Mouse (Mus musculus) embryonic facial prominence, embryonic 11.5 days (tissue): ENCODE measurements around the gene Nav1. TPM values are rescaled to one million over a fixed set of nuclear protein-coding genes. Genes with fewer than 3 reads are reported as not detected.
A peak's percentile ranks its signal among the peaks of the same experiment; 100 is the strongest.

Experiments
- ATAC-seq: fragments of 200-750 bp; cut with Nextera tagmentation; replicated peaks from 2 replicates; pipeline ENCODE4 v1.8.0; 2017; ENCODE audit warnings: low read depth; ENCODE audit not compliant: insufficient number of reproducible peaks, low FRiP score, low TSS enrichment
- DNase-seq: peaks from one replicate; pipeline ENCODE4 v3.0.0-alpha.2; 2015; ENCODE audit warnings: low spot score
- H3K27ac ChIP-seq: fragments of 300-500 bp; sonication (generic); replicated peaks from 2 replicates; pipeline ENCODE4 v1.5.1; 2014; ENCODE audit warnings: mild to moderate bottlenecking, low read depth, low read length, control low read depth
- H3K27me3 ChIP-seq: fragments of 300-500 bp; sonication (generic); 2 replicates; pipeline ENCODE4 v1.6.1; 2014; ENCODE audit warnings: mild to moderate bottlenecking, low read length, moderate library complexity, mixed read lengths; ENCODE audit not compliant: control insufficient read depth, insufficient read depth
- H3K36me3 ChIP-seq: fragments of 300-500 bp; sonication (generic); replicated peaks from 2 replicates; pipeline ENCODE4 v1.6.1; 2014; ENCODE audit warnings: low read depth, mild to moderate bottlenecking, low read length, moderate library complexity, mixed read lengths; ENCODE audit not compliant: control insufficient read depth, insufficient read depth
- H3K4me1 ChIP-seq: fragments of 300-500 bp; sonication (generic); 2 replicates; pipeline ENCODE4 v1.6.1; 2014; ENCODE audit warnings: low read length, mixed read lengths; ENCODE audit not compliant: control insufficient read depth, insufficient read depth
- H3K4me2 ChIP-seq: fragments of 300-500 bp; sonication (generic); 2 replicates; pipeline ENCODE4 v1.6.1; 2014; ENCODE audit warnings: low read depth, mild to moderate bottlenecking, control low read depth, low read length, moderate library complexity
- H3K4me3 ChIP-seq: fragments of 300-500 bp; sonication (generic); 2 replicates; pipeline ENCODE4 v1.5.1; 2014; ENCODE audit warnings: low read depth, low read length, control low read depth
- H3K9ac ChIP-seq: fragments of 300-500 bp; sonication (generic); replicated peaks from 2 replicates; pipeline ENCODE4 v1.6.1; 2014; ENCODE audit warnings: mild to moderate bottlenecking, control low read depth, low read length
- H3K9me3 ChIP-seq: fragments of 300-500 bp; sonication (generic); replicated peaks from 2 replicates; pipeline ENCODE4 v1.6.1; 2016; ENCODE audit warnings: mild to moderate bottlenecking, low read length, inconsistent platforms, mixed read lengths; ENCODE audit not compliant: control insufficient read depth
- WGBS: fragments of 180-500 bp; shearing (Covaris S2); extraction: QIAGEN DNeasy Blood & Tissue Kit; methylation state at CpG from one replicate; pipeline ENCODE4 v1.1.7; 2014; 5-methylcytosine and 5-hydroxymethylcytosine counted together
- polyA plus RNA-seq: library from polyadenylated mRNA; unstranded; fragments of >200 nt; fragmentation: Nextera tagmentation; extraction: Ambion mirVana; gene quantifications from 2 replicates; pipeline ENCODE4 v1.2.1, GENCODE M21; 2014

The Nav1 gene
- polyA plus RNA-seq, 1 experiment from 2014 or later, result 11.9 TPM

GRCm38 (mm10) chr1:135429901-135430668 lies 177.0 kb downstream of the Nav1 start, which contains the start of gene Ipo9:
Ipo9 (minus strand) TSS chr1:135430499.
- H3K36me3 ChIP-seq, result no peaks in the 10 kb centered on the region; the same call in 1 of the 2 replicates
- under 1% methylated on average over 65 of the region's 65 CpGs for WGBS
- H3K27me3 ChIP-seq, result no peaks in the 10 kb centered on the region
- ATAC-seq, result peak; percentile 88
- H3K4me1 ChIP-seq, result no peaks in the 10 kb centered on the region
- H3K4me2 ChIP-seq, result peak within 1 kb of the TSS; percentile 43
- peak; percentile 95 for DNase-seq
- H3K9me3 ChIP-seq, result no peaks in the 10 kb centered on the region
- peak within 1 kb of the TSS; percentile 99 for H3K9ac ChIP-seq
- peak within 1 kb of the TSS; percentile 93 for H3K4me3 ChIP-seq
- H3K27ac ChIP-seq, result peak within 1 kb of the TSS; percentile 86

DNA sequence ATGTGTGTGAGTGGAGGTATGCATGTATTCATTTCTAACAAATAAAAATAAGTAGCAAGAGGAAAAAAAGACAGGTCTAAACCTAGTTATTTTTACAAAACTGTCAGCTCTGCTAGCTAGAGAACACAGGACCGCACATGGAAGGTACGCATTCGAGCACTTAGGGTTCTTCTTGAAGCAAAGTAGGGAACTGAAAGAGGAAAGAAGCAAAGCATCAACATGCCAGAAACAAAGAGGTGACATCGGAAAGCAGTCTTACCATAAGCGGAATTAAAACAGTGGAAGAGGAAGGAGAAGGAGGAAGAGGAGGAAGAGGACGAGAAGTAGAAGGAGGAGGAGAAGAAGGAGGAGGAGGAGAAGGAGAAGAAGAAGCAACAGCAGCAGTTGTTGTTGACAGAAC lies 179.7 kb downstream of the Nav1 start:
- Histone ChIP-seq H3K36me3 (no peaks in the 10 kb centered on the region; the same call in 1 of the 2 replicates), H3K4me2 (no peak overlapping the region), H3K9ac (no peak overlapping the region), H3K9me3 (no peaks in the 10 kb centered on the region), H3K4me3 (no peak overlapping the region), H3K27me3 (no peaks in the 10 kb centered on the region), H3K4me1 (no peaks in the 10 kb centered on the region), H3K27ac (no peak overlapping the region)
- 83% methylated on average over 6 of the region's 6 CpGs for WGBS
- no peak for DNase-seq
- ATAC-seq, result no peak

- H3K36me3 ChIP-seq, result no peaks in the 10 kb centered on the region; the same call in 1 of the 2 replicates
Measured at GRCm38 (mm10) chr1:135426645-135427044, 180.4 kb downstream of the Nav1 start.

GRCm38 (mm10) chr1:135422772-135423171 lies 184.3 kb downstream of the Nav1 start:
- peaks cover 12% of the 10 kb centered on the region for H3K36me3 ChIP-seq
- ATAC-seq (no peak), DNase-seq (no peak)
- no peaks in the 10 kb centered on the region for H3K9me3 ChIP-seq
- 92% methylated on average over 6 of the region's 6 CpGs for WGBS
- H3K4me2 ChIP-seq, result no peak overlapping the region
- H3K9ac ChIP-seq, result no peak overlapping the region
- no peak overlapping the region for H3K27ac ChIP-seq
- H3K27me3 ChIP-seq, result no peaks in the 10 kb centered on the region
- H3K4me3 ChIP-seq, result no peak overlapping the region
- no peaks in the 10 kb centered on the region for H3K4me1 ChIP-seq

More at GRCm38 (mm10) chr1:135426645-135427044, 180.4 kb downstream of the Nav1 start:
- Histone ChIP-seq H3K4me2 (no peak overlapping the region), H3K27me3 (no peaks in the 10 kb centered on the region), H3K27ac (no peak overlapping the region), H3K9ac (no peak overlapping the region), H3K9me3 (no peaks in the 10 kb centered on the region), H3K4me1 (no peaks in the 10 kb centered on the region), H3K4me3 (no peak overlapping the region)
- DNase-seq, result no peak
- no peak for ATAC-seq
- WGBS, result 96% methylated on average over 10 of the region's 10 CpGs

DNA sequence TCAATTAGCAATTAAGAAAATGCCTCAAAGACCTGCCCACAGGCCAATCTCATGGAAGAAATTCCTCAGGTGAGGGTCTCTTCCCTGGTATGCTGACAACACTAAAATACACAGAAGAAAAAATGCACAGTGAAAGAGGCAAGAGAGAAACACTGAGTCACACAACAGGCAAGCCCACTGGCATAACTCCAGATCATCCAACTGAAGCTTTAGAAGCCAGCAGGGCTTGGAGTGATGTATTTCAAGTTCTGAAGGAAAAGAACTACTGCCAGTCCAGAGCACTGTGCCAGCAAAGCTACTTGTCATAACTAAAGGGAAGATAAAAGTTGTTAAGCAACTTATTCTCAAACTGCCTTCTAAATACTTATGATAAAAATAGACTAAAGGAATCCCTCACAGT lies 193.1 kb downstream of the Nav1 start:
- H3K36me3 ChIP-seq, result peaks cover 35% of the 10 kb centered on the region
- DNase-seq (no peak), ATAC-seq (no peak)
- no peaks in the 10 kb centered on the region for H3K9me3 ChIP-seq
- H3K4me3 ChIP-seq, result no peak overlapping the region
- no peaks in the 10 kb centered on the region for H3K27me3 ChIP-seq
- H3K4me2 ChIP-seq, result no peak overlapping the region
- H3K27ac ChIP-seq, result no peak overlapping the region
- no peak overlapping the region for H3K9ac ChIP-seq
- no peaks in the 10 kb centered on the region for H3K4me1 ChIP-seq

GRCm38 (mm10) chr1:135412130-135412529 lies 195.0 kb downstream of the Nav1 start:
- H3K4me2 ChIP-seq, result no peak overlapping the region
- H3K9me3 ChIP-seq, result no peaks in the 10 kb centered on the region
- ATAC-seq (no peak), DNase-seq (no peak)
- peaks cover 24% of the 10 kb centered on the region for H3K36me3 ChIP-seq
- WGBS, result 88% methylated on average over 4 of the region's 4 CpGs
- H3K4me3 ChIP-seq, result no peak overlapping the region
- no peaks in the 10 kb centered on the region for H3K4me1 ChIP-seq
- H3K9ac ChIP-seq, result no peak overlapping the region
- no peaks in the 10 kb centered on the region for H3K27me3 ChIP-seq
- no peak overlapping the region for H3K27ac ChIP-seq

DNA sequence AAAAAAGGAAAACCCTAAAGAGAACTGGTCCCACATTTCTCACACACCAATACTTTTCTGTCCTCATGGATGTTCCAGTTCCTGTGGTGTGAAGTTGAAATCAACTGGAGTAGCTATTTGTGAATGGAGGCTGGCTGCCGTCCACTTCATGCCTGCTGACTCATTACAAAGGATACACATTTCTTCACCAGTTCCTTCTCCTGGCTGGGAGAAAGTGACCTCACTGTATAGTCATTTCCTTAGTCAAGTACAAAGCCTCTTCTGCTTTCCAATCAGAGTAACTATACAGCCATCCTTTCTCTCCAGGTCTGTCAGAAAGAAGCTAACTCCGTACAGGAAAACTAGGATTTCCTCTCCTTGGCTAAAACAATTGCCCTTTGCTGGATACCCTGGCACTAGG lies 196.1 kb downstream of the Nav1 start:
- H3K4me2 ChIP-seq, result no peak overlapping the region
- H3K27me3 ChIP-seq, result no peaks in the 10 kb centered on the region
- H3K27ac ChIP-seq, result no peak overlapping the region
- no peaks in the 10 kb centered on the region for H3K9me3 ChIP-seq
- DNase-seq (no peak), ATAC-seq (no peak)
- no peak overlapping the region for H3K4me3 ChIP-seq
- H3K36me3 ChIP-seq, result peaks cover 20% of the 10 kb centered on the region
- H3K4me1 ChIP-seq, result no peaks in the 10 kb centered on the region
- WGBS, result 84% methylated on average over 2 of the region's 2 CpGs
- H3K9ac ChIP-seq, result no peak overlapping the region

- Histone ChIP-seq H3K4me3 (no peak overlapping the region), H3K4me1 (no peaks in the 10 kb centered on the region), H3K9ac (no peak overlapping the region), H3K27ac (no peak overlapping the region), H3K27me3 (no peaks in the 10 kb centered on the region), H3K36me3 (peaks cover 16% of the 10 kb centered on the region), H3K9me3 (no peaks in the 10 kb centered on the region), H3K4me2 (no peak overlapping the region)
- DNase-seq, result no peak
- ATAC-seq, result no peak
- 97% methylated on average over 4 of the region's 4 CpGs for WGBS
Measured at GRCm38 (mm10) chr1:135408973-135409372, 198.1 kb downstream of the Nav1 start.
